Mouse (Mus musculus) adrenal gland, postnatal 25 days (tissue): ENCODE results near the gene Capzb. TPM values are rescaled to one million over a fixed set of nuclear protein-coding genes. Genes with fewer than 3 reads are reported as not detected.

ENCODE experiments used
- DNase-seq: peaks from one replicate; pipeline ENCODE4 v3.0.0; 2021; ENCODE audit warnings: mixed read lengths
- total RNA-seq: library from RNA; stranded (reverse); gene quantifications from 2 replicates; pipeline ENCODE4 v1.2.3, GENCODE M21; 2021

The Capzb gene
- total RNA-seq, 1 experiment from 2014 or later, result 325 TPM

DNA sequence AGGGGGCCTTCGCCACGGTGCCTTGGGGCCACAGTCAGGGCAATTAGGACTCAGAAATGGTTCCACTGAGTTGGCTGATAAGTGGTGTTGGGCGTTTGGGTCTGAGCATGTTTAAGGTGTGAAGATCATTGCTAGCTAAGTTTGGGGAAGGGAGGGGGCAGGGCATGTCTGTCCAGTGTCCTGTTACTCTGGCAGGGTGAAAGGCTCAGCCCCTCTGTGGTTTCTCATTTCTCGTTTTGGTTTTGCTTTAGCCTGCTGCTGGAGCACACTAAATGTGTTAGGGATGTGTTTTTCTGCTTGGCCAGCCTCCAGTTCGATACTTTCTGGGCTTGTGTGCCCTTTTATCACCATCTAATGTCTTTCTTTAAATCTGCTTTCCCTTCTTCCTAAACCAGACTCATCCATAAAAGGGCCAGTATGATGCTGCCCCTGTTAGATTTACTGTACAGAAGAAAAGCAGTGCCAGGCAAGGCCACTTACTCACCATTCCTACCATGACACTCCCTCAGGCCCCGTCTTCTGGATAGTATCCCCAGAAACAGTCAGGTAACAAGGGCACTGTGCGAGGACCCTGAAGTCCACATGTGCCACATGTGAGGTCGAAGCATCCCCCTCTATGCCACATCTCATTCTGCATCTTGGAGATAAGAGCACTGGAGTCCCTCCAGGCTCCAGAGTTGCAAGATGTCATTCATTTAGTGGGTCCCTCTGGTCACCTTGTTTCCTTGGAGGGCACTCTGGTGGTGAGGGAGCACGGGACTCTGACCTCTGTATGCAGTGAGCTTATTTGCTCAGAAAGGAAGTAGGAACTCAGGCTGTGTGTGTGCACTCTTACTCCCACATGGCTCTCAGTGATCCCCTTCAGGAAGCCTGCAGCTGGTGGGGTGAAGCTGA, 15.8 kb downstream of the Capzb start:
- DNase-seq, result no peak

DNA sequence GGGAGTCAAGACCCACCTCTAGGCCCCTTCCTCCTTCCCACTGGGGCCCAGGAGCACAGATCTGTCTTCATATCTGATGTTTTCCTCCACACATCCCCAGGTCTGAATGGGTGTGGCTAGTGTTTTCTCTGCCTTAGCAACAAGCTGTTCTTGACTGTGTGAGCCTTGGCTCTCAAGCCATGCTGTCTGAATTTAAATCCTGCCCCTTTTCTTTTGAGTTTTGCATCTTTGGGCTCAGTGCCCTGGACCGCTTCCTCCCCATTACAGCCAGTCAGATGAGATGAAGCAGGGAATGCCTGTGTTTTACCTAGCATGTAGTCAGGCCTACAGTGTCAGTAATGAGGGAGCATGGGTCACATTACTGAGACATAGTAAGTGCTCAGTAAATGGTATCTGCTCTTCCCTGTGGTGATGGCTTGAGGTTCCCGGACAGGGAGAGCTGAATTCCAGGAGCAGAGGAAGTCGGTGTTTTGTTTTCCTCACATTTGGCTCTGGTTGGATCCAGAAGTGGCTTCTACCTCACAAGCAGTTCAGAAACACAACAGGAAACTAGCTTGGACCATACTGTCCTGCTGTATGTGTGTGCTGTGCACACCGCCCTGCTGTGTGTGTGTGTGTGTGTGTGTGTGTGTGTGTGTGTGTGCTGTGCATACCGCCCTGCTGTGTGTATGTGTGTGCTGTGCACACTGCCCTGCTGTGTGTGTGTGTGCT, 16.6 kb downstream of the Capzb start:
- DNase-seq, result no peak

DNA sequence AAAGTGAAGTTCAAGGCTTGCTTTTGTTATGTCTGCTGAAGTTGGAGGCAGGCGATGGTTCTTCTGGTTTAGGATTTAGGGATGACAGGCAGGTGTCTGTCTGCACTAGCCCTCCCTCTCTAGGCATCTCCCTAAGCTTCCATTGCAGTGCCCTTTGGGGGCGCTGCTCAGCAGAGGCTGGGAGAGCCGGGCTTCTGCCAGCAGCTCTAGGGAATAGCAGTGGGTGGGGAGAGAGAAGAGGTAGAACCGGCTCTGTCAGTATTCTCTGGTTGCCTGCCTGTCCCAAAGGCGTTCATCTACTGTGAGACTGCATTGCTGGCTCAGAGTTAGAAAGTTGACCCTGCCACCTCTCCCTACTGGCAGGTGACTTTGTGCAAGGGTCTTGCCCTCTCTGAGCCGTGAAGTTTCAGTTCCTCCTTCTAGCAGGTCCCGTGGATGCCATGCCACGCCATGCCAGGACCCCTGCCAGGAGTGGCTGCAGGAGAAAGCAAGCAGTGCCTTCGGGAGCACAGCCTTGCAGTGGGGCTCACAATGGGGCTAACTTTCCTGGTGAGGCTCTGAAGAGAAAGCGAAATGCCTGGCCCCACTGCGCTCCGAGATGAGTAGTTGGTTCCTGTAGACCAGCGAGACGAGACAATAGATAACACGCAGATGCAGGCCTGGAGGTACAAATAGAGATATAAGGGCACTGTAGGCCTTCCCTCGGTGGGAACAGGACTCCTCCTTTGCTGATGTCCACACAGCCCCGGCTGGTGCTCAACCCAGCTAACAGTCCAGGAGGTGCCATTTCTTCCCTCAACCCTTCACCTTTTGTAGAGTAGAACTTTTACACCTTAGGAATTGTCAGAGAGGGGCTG, 19.5 kb downstream of the Capzb start:
- no peak for DNase-seq

DNA sequence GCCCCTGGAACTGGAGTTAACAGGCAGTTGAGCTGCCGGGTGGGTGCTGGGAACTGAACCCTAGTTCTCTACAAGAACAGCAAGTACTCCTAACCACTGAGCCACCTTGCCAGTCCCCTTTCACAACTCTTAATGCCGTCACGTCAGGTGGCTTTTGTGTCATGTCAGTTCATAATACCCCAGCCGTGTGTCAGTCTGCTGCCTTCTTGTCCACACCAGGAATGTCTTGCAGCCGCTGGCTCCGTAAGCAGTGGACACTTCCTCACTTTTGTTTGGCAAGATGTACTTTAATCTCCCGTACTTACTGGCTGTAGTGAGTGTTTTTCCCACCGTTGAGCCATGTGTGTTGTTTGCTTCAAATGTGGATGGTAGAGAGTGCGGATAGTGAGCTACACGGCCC, 20.4 kb downstream of the Capzb start:
- no peak for DNase-seq

DNA sequence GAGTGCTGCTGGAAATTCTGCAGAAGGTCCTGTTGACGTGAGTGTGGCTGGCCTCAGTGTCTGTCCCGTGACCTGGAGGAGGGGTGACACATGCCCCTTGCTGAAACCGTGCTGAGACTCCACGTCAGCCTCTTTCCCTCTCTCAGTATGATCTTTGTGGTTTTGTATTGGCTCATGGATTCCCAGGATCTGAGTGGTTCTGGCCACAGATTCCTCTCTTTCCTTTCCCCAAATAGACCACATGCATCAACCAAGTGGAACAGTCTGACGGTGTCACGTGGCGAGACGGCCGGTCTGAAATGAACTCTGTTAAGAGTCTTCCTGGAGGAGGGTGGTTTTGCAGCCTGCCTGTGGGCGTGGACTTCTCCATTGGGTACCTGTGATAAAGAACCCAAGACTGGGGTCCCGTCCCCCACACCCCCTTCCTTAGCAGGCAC, 21.3 kb downstream of the Capzb start:
- no peak for DNase-seq

DNA sequence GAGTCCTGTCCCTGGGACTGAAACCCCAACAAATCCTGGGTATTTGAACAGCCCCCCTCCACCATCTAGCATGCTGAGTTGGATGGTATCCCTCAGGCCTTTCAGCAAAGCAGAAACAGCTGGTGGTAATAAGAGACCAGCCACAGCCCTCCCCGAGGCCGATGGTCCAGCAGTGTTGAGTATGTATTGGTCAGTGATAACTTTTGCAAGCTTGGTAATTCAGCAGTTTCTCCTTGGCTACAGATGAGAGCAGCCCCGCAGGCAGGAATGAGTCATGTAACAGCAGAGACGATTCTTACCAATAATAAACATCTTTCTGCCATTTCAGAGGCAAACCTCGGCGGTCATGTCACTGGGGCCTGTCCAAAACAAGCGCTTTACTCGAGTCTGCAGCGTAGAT, 23.9 kb downstream of the Capzb start:
- DNase-seq, result peak; percentile 35

DNA sequence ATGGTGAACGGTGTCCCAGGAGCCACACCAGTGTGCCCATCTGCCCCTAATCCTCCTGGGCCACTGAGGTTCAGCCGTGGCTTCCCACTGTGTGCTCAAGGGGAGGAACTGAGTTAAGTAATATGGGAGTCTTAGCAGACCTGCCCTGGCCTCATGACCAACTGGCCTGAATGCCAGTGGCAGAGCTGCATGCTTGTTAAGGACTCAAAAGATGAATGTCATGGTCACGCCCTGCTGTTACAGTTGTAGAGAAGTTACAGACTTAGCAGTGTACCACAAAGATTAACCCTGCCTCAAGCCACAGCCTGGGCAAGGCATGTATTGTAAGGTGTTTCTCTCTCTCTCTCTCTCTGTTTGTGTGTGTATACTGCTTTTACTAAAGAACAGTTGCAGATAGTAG, 25.8 kb downstream of the Capzb start:
- DNase-seq, result no peak

DNA sequence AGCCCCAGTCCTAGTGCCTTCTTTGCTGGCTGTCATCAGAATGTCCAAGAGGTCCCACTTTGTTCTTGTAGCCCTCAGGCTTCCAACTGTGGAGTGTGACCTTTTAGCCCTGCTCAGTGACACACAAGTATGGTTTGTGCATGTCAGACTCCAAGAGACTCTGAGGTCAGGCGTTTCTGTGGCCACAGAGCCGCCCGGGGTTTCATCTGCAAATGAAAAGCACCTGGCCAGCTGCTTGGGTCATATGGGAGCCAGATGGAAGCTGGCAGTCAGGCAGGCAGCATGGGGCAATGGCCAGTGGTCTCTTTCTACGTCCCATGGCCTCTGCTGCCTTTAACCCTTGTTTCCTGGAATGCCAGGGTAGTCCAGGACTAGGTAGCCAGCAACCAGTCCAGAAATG, 27.0 kb downstream of the Capzb start:
- no peak for DNase-seq

DNA sequence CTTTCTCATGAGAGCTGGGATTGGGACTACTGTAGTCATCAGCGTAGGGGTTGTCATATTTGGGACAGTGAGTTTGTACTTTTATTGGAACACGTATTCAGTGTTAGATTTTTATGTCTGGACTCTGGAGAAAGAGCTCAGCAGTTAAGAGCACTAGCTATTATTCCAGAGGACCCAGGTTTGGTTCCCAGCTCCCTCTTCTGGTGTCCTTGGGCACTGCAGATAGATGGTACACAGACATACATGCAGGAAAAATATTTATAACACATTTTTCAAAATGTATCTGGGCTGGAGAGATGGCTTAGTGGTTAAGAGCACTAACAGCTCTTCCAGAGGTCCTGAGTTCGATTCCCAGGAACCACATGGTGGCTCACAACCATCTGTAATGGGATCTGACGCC, 28.3 kb downstream of the Capzb start:
- DNase-seq, result peak; percentile 53

DNA sequence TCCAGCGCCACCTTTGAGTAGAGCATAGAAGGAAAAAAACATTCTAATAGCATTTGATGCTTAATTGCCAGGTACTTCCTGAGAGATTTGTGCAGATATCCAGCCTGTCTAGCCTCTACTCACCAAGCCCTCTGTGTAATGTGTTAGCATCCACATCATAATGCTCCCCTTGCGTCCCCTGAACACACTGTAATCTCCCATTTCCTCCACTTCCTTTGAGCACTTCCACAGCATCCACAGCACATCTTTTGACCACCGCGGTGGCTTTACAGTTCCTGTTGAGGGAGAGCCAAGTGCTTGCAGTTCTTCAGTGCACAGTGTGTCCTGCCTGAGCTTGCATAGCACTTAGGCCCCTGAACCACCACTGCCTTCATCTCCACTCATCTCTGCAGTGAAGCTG, 29.1 kb downstream of the Capzb start:
- DNase-seq, result no peak

DNA sequence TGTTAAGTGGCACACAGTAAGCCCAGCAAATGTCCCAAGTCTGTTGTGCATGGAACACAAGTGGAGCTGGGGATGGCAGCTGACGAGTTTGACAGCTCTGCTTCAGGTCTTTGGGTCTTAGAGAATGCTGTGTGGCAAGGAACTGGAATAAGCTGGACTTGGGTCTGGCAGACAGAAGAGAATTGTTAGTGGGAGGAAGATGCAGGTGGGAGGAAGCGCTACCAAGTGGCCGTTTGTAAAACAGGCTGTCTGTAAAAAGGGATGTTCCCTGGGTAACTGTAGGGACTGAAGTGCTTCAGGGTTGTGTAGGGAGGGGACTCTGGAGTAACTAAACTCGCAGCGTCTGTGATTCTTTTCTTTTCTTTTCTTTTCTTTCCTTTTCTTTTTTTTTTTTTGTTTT, 32.4 kb downstream of the Capzb start:
- DNase-seq, result no peak

DNA sequence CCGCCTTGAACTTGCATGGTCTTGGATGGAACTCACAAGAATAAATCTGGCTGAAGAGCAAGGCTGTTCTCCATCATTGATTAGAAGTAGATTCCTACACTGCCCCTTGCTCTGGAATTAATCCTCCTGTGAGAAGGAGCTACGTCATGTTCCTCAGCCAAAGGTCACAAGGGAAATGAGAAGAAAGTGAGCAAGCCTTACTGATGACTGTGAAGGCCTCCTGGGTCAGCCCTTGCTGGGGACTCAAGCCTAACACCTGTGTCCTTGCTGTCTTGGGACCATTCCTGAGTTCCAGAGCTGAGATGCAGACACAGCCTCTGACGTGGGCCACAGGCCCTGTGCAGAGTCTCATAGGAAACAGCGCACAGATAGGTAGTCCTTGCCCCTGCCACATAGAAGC, 33.2 kb downstream of the Capzb start:
- no peak for DNase-seq

DNA sequence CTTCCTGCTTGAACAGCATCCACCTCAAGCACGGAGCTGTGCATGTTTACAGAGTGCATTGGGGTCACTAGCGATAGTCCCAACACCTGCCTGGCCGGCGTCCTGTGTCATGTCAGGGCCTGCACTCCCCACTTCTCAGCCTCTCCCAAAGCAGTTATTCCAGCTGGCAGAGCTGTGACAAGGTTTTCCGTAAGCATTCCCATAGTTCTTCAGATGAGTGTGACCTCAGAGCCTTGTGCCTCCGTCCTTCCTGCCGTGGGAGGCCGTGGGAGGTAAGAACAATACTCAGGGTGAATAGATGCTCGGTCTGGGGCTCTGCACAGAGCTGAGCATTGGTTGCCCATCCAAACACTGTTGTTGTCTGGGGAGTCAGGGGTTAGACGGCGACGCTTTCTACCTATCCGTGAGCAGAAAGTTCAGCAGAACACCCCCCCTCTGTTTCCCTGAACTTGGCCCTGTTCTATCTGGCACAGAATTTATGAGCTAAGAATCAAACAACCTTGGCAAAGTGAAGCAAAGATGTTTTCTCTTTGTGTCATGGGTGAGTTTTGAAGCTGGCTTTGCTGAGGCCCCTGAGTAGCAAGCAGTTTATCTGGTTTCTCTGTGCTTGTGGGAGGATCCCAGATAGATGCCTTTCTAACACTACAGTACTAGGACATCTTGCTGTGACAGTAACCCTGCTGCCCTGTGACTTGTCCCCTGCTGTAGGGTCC, 34.0 kb downstream of the Capzb start:
- DNase-seq, result no peak

DNA sequence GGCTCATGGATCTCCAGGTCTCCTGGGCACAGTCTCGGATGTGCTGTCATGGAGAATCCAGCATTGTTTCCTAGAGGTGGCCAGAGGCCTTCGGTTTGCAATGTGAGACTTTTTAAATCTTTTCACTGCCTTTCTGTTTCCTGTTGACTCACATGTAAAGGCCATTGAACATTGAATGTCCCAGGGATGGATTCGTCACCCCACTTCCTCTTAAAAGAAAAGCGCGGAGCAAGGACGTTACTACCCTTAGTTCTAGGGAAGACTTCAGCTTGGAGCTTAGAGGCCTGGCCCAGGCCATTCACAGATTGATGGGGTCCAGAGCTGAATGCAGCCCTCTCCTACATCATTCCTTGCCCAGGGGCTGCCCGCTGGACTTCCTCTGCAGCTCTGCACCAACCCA, 35.2 kb downstream of the Capzb start:
- DNase-seq, result no peak

DNA sequence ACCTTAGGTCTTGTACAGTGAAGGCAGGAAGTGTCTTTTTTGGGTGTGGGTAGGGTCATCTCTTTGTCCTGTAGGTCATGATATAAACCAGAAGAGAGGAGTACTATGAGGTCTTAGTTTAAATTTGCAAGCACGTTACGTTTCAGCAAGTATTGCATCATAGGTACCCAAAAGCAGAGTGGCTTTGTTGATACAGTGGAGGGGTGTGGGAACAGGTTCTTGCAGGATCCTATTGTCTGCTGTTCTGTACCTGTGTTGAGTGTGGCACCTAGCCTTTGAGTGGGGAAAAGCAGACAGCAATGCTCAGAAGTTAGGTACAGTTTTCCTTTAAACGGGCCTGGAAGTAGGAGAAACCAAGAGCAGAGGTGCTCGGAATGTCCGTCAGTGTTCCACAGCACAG, 36.6 kb downstream of the Capzb start:
- DNase-seq, result no peak

DNA sequence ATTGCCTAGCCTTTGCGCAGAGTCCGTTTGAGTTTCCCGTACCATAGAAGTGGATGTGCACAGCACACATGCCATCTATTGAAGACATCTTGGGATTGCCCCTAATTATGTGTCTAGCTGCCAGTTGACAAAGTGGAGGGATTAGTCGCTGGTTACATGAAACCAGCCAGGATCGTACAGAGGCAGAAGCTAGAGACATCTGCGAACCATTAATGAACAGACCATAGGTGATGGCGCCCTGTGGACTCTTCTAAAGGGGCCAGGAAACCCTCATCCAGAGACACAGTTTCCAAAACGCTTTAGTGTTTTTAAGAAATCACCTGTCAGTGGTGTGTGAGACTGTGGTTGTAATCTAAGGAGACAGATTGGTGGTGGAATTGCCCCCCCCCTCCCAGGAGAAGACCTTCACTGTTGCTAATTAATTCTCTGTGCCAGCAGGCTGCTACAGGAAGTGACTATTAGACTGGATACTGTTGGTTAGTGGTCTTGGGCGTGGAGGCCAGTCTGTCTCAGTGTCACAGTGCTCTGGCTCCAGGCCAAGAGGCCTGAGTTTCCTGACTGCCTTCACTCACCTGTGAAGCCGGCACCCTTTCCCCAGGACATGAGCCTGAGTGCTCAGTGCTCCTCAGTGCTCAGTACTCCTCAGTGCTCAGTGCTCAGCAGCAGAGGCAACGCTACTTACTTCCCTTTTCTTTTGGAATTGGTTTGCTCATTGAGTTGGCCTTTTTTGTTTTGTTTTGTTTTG, 37.8 kb downstream of the Capzb start:
- no peak for DNase-seq

DNA sequence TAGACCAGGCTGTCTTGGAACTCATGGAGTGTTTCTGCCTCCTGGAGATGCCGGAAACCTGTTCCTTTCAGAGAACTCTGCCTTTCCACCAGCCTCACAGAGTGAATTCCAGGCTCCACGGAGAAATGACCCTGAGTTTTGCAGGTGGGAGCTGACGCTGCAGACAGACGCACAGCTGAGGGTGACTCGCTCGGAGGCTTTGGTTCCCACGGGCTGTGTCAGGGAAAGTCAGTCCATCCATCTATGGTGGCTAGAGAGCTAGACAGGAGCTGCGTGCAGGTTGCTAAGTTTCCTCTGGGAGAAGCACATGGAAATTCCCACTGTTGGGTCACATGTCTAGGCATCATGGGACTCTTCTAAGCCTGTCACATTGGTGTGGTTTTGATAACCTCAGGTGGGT, 38.5 kb downstream of the Capzb start:
- no peak for DNase-seq

DNA sequence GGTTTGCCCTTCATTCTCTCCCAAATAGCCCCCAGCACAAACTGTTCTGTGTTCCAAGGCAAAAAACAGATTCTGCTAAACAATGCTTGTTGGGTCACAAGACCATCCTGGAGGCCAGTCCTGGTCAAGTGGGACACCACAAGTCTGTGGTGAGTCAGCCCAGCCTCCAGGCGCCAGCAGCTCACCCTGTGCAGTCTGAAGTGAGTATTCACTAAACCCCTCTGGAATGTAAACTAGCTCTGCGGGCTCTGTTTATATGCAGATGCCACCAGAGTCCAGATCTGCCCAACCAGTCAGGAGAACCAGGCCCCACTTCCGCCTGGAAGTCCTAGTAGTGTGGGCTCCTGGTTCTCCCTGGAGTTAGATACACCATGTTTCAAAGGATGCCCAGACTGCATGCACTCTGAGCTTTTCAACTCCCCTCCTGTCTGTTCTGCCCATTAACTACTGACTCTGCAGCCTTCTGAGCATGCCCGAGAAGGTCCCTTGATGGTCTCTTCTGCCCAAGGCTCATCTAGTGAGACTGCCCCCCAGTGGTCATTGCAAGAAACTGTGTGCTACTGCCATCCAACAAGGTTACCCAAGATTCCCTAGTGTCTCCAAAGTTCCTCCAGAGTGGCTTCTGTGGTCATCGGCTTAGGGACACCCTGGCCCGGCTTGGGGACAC, 39.9 kb downstream of the Capzb start:
- DNase-seq, result peak; percentile 50

DNA sequence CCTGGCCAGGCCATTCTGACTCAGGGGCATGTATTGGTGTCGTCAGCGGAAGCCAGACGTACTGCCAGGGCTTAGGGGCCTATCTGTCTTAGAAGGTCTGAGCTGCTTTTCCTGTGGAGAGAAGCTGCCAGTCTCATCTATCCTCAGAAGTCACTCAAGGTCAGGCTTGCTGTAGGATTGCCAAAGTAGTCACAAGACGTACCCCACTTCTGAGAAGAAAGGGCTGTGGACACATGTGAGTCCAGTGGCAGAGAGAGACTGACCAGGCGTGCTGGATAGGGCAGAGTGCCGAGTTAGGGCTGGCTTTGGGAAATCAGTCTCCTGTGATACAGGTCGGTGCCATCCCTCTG, 40.4 kb downstream of the Capzb start:
- DNase-seq, result no peak

DNA sequence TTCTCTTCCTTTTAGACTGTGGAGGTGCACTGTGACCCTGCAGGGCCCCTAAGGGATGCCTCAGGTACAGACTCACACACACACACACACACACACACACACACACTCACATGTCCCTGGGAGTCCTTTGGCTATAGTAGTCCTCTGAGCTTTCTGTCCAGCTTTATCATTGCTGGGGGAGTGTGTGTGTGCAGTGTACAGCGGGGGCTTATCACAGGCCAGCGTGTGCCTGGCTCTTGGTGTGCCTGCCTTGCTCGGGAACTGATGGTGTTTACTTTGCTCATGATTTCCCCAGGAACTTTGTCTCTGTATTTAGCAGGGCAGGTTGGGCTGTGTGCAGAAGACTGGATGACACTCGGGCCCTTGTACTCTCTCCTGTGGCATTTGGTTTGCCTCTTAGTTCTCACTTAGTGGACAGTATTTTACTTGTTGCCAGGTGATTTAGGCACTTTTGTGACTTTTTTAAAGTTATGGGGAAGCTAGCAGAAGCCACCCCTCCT, 41.1 kb downstream of the Capzb start:
- no peak for DNase-seq

DNA sequence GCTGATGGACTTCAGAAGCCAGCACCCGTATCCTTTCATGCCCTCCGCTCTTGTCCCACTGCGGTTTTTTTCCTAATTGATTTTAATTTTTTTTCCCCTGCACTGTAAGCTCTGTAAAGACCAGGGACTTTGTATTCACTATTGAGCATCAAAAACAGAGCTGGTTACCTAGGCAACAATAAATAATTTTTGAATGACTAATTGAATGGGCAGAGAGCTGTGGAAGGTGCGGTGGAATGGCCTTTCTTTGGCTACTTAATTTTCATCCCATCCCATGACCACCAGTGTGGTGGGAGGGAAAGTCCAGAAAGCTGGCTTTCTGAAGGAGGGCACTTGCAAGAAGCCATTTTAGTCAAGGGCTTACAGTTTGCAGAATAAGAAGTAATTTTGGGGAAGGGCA, 41.6 kb downstream of the Capzb start:
- DNase-seq, result no peak
